Mouse (Mus musculus) midbrain, embryonic 11.5 days (tissue): ENCODE data around the gene Syt8. TPM values are rescaled to one million over a fixed set of nuclear protein-coding genes. Genes with fewer than 3 reads are reported as not detected.

ENCODE experiments used
- ATAC-seq: fragments of 200-750 bp; cut with Nextera tagmentation; 2 replicates; pipeline ENCODE4 v1.8.0; 2017; ENCODE audit warnings: moderate TSS enrichment, moderate library complexity; ENCODE audit not compliant: low FRiP score
- DNase-seq: peaks from one replicate; pipeline ENCODE4 v3.0.0; 2015; ENCODE audit warnings: low spot score; ENCODE audit errors: missing footprints
- H3K27ac ChIP-seq: fragments of 300-500 bp; sonication (generic); 2 replicates; pipeline ENCODE4 v1.5.1; 2014; ENCODE audit warnings: low read depth, low read length
- H3K27me3 ChIP-seq: fragments of 300-500 bp; sonication (generic); 2 replicates; pipeline ENCODE4 v1.6.1; 2014; ENCODE audit warnings: mild to moderate bottlenecking, low read length, moderate library complexity, mixed read lengths; ENCODE audit not compliant: control insufficient read depth, insufficient read depth
- H3K36me3 ChIP-seq: fragments of 300-500 bp; sonication (generic); 2 replicates; pipeline ENCODE4 v1.6.1; 2014; ENCODE audit warnings: mild to moderate bottlenecking, low read length, moderate library complexity, mixed read lengths; ENCODE audit not compliant: control insufficient read depth, insufficient read depth
- H3K4me1 ChIP-seq: fragments of 300-500 bp; sonication (generic); 2 replicates; pipeline ENCODE4 v1.6.1; 2014; ENCODE audit warnings: low read length; ENCODE audit not compliant: control insufficient read depth, insufficient read depth
- H3K4me2 ChIP-seq: fragments of 300-500 bp; sonication (generic); 2 replicates; pipeline ENCODE4 v1.6.1; 2014; ENCODE audit warnings: mild to moderate bottlenecking, moderate library complexity
- H3K4me3 ChIP-seq: fragments of 300-500 bp; sonication (generic); 2 replicates; pipeline ENCODE4 v1.5.1; 2014; ENCODE audit warnings: low read depth, low read length
- H3K9ac ChIP-seq: fragments of 300-500 bp; sonication (generic); 2 replicates; pipeline ENCODE4 v1.6.1; 2014; ENCODE audit warnings: low read length
- H3K9me3 ChIP-seq: fragments of 300-500 bp; sonication (generic); 2 replicates; pipeline ENCODE4 v1.6.1; 2016; ENCODE audit warnings: low read length; ENCODE audit not compliant: control insufficient read depth
- WGBS: fragments of 180-500 bp; shearing (Covaris S2); extraction: QIAGEN DNeasy Blood & Tissue Kit; methylation state at CpG from one replicate; pipeline ENCODE4 v1.1.7; 2014; 5-methylcytosine and 5-hydroxymethylcytosine counted together
- polyA plus RNA-seq: library from polyadenylated mRNA; unstranded; fragments of >200 nt; fragmentation: Nextera tagmentation; extraction: Ambion mirVana; gene quantifications from 2 replicates; pipeline ENCODE4 v1.2.1, GENCODE M21; 2014

The Syt8 gene
- polyA plus RNA-seq = not detected in 2 replicates

- Histone ChIP-seq H3K4me2 (no peak within 1 kb of the TSS), H3K27me3 (no peaks in the 10 kb centered on the region), H3K4me1 (no peaks in the 10 kb centered on the region), H3K4me3 (no peak within 1 kb of the TSS), H3K36me3 (no peaks in the 10 kb centered on the region), H3K9me3 (no peaks in the 10 kb centered on the region), H3K9ac (no peak within 1 kb of the TSS), H3K27ac (no peak within 1 kb of the TSS)
- ATAC-seq (no peak), DNase-seq (no peak)
- 85% methylated on average over 10 of the region's 10 CpGs for WGBS
These were observed at the start of gene Syt8 for GRCm38 (mm10) chr7:142434137-142434865. Gene Syt8 (plus strand): TSS chr7:142434850.

DNA sequence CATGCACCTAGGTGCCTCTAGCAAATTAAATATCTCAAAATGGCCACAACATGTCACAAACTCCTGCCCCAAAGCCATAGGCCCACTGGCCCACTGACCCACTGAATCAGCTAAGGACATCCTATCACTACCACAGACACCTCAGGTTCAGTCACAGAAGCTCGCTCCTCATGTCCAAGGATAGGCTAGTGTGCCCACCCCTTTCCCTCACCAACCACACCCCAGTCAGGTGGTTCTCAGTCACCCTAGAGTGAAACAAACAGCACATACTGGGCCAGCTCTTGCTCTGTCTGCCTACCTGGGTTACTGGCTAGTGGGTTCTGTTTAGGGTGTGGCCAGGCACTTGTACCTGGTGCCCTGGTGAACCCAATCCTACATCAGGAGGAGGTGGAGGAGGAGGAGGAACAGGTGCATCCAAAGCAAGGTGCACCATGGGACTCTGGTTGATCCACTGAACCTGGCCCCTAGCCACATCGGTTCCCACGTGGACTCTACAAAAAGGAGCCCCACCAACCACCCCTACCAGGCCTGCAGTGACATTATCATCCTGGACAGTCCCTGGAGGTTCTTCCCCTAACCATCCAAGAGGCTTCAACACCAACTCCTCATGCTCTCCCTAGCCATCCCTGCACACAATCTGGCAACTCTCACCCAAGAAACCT lies 48.8 kb upstream of the Syt8 start:
- Histone ChIP-seq H3K4me3 (no peak overlapping the region), H3K36me3 (peaks cover 18% of the 10 kb centered on the region; the same call in 1 of the 2 replicates), H3K27me3 (no peaks in the 10 kb centered on the region), H3K4me2 (peak overlapping the region; percentile 81; the same call in 1 of the 2 replicates), H3K27ac (no peak overlapping the region), H3K9ac (no peak overlapping the region), H3K9me3 (no peaks in the 10 kb centered on the region), H3K4me1 (peaks cover 8% of the 10 kb centered on the region)
- ATAC-seq (no peak), DNase-seq (no peak)
- 88% methylated on average over 3 of the region's 3 CpGs for WGBS

DNA sequence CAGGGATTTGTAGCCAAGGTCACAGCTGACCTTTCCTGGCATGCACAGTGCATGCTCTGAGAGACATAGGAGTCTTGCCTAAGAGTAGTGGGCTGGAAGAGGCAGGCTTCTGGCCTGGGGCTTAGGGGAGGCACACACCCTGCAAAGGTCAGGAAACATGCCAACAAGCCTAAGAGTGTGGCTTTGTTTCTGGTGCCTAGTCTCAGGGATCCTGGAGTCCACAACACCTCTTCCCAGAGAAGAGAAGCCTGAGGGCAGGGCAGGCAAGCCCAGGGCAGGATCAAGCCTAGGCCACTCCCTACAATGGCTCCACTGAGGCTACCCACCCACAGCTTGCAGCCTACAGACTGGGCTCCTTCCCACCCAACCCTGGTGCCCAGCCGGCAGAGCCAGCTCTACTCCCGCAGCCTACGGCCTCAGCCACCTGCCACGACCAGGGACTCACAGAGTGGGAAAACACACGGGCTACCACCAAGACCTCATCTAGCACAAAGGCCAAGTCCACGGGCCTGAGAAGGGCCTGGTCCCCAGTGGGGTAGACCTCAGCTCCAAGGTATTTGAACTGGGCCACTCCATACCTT lies 47.9 kb upstream of the Syt8 start:
- Histone ChIP-seq H3K4me3 (peak overlapping the region; percentile 81), H3K4me1 (peaks cover 8% of the 10 kb centered on the region), H3K27ac (no peak overlapping the region), H3K27me3 (no peaks in the 10 kb centered on the region), H3K4me2 (peak overlapping the region; percentile 81), H3K36me3 (peaks cover 11% of the 10 kb centered on the region; the same call in 1 of the 2 replicates), H3K9ac (peak overlapping the region; percentile 91), H3K9me3 (no peaks in the 10 kb centered on the region)
- no peak for DNase-seq
- 68% methylated on average over 6 of the region's 6 CpGs for WGBS
- no peak for ATAC-seq

DNA sequence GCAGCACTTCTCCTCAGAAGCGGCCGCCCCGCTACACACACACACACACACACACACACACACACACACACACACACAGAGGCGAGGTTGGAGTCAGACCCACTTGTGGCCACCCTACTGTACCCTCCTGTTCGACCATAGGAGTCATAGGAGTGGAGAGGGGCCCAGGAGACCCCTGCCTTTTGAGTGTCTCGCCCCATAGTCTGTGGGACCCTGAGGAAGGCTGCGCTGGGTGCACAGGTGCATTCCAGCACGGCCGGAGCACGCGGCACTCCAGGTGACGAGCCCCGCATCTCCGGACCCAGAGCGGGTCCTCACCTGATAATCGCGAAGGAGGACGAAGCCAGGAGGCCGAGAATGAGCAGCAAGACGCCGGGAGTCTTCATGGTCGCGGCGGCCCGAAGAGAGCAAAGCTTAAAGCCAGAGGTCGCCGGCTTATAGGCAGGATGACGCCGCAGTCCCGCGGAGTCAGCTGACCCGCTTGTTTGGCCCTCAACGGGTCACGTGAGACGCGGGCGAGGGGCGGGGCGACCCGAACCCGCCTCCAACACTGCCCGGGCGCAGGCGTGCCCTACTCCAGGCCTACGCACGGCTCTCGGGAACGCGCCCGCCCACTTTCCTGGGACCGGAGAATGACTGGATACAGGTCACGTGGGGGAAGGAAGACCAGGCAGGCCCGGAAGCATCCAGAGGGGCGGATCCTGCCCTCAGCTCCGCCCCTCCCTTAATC lies 47.1 kb upstream of the Syt8 start, which contains the start of gene Ctsd:
Gene Ctsd, minus strand, starts transcription at position 620 of the 730 bp plus-strand sequence.
- 1% methylated on average over 54 of the region's 55 CpGs for WGBS
- no peaks in the 10 kb centered on the region for H3K9me3 ChIP-seq
- DNase-seq = peak; percentile 99
- peak within 1 kb of the TSS; percentile 81 for H3K4me3 ChIP-seq
- H3K4me2 ChIP-seq = peak within 1 kb of the TSS; percentile 81
- H3K27me3 ChIP-seq = no peaks in the 10 kb centered on the region
- H3K9ac ChIP-seq = peak within 1 kb of the TSS; percentile 91
- H3K27ac ChIP-seq = no peak within 1 kb of the TSS
- H3K36me3 ChIP-seq = peaks cover 5% of the 10 kb centered on the region; the same call in 1 of the 2 replicates
- ATAC-seq = peak; percentile 98
- H3K4me1 ChIP-seq = peaks cover 8% of the 10 kb centered on the region

DNA sequence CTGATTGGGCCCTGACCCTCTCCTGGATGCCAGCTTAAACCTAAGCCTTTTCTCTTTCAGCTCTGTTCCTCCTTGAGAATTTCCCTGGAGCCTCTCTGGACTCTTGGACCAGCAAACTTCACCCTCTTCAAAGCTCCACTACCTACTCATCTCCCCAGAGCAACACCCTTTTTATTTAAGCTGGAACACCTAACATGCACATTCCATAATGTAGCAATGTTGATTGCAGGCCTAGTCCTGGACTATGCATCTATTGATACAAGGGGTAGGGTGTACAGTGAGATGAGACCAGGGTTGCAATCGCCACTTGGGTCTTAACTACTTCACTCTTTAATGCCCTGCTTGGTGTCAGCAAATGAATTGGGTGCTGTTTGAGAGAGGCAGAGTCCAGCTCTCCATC lies 46.5 kb upstream of the Syt8 start:
- peak overlapping the region; percentile 81 for H3K4me3 ChIP-seq
- DNase-seq (no peak), ATAC-seq (peak; percentile 39)
- WGBS = 97% methylated on average over 1 of the region's 1 CpGs
- H3K9me3 ChIP-seq = no peaks in the 10 kb centered on the region
- no peaks in the 10 kb centered on the region for H3K27me3 ChIP-seq
- H3K4me2 ChIP-seq = peak overlapping the region; percentile 81
- H3K36me3 ChIP-seq = peaks cover 5% of the 10 kb centered on the region; the same call in 1 of the 2 replicates
- H3K27ac ChIP-seq = no peak overlapping the region
- no peak overlapping the region for H3K9ac ChIP-seq
- peaks cover 8% of the 10 kb centered on the region for H3K4me1 ChIP-seq

DNA sequence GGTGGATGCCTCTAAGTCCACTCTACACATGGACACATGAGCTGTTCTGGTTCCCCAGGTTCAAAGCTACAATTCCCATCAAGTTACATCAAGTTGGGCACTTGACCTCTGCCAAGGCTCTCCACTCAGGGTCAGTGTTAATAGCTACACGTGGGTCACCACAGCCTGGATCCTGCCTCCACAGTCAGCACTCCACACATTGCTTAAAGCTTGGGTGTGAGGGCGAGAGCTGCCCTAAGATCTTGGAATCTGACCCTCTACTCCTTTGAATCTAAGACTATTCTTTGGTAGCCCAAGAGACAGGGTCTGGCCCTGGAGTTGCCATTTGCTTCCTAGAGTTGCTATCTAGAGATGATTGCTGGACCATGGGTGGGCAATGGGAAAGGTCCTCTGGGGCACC lies 45.9 kb upstream of the Syt8 start:
- H3K4me1 ChIP-seq = peaks cover 8% of the 10 kb centered on the region
- H3K27me3 ChIP-seq = no peaks in the 10 kb centered on the region
- no peak overlapping the region for H3K9ac ChIP-seq
- H3K27ac ChIP-seq = no peak overlapping the region
- no peak overlapping the region for H3K4me3 ChIP-seq
- DNase-seq (no peak), ATAC-seq (no peak)
- 100% methylated on average over 2 of the region's 2 CpGs for WGBS
- H3K36me3 ChIP-seq = 0 out of 2 replicates have a peak, but pooled peaks cover 3% of the 10 kb centered on the region
- H3K9me3 ChIP-seq = no peaks in the 10 kb centered on the region
- no peak overlapping the region for H3K4me2 ChIP-seq

GRCm38 (mm10) chr7:142389961-142390650 lies 44.5 kb upstream of the Syt8 start:
- Histone ChIP-seq H3K4me2 (no peak overlapping the region), H3K36me3 (0 out of 2 replicates have a peak, but pooled peaks cover 3% of the 10 kb centered on the region), H3K9ac (no peak overlapping the region), H3K9me3 (no peaks in the 10 kb centered on the region), H3K27ac (no peak overlapping the region), H3K4me3 (no peak overlapping the region), H3K4me1 (peaks cover 8% of the 10 kb centered on the region), H3K27me3 (no peaks in the 10 kb centered on the region)
- no peak for ATAC-seq
- 90% methylated on average over 3 of the region's 3 CpGs for WGBS
- no peak for DNase-seq

DNA sequence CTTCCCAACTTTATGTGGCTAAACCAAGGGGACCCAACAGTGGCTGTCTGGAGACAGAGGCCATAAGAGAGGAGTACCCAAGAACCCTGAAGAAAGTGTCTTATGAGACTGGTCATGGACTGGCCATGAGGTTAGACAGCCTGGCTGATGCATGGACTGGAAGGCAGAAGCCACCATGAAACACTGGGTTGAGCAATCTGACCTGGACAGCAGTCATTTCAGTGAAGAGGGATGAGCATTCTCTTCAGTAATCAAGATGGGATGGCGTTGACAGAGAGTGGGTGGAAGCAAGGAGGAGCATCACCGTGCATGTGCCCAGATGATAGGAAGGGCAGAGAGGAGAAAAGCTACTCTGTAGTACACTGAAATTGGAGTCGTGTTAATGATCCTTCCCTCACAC lies 43.5 kb upstream of the Syt8 start:
- WGBS = 80% methylated on average over 3 of the region's 3 CpGs
- no peak overlapping the region for H3K9ac ChIP-seq

More for the DNA sequence above, 43.5 kb upstream of the Syt8 start:
- H3K36me3 ChIP-seq = no peaks in the 10 kb centered on the region
- peaks cover 8% of the 10 kb centered on the region for H3K4me1 ChIP-seq
- DNase-seq = no peak
- H3K27me3 ChIP-seq = no peaks in the 10 kb centered on the region
- no peak for ATAC-seq
- H3K27ac ChIP-seq = no peak overlapping the region
- no peaks in the 10 kb centered on the region for H3K9me3 ChIP-seq
- H3K4me3 ChIP-seq = no peak overlapping the region
- no peak overlapping the region for H3K4me2 ChIP-seq
